Mouse (Mus musculus): ENCODE data around the gene Tesc. TPM values are rescaled to one million over a fixed set of nuclear protein-coding genes. Genes with fewer than 3 reads are reported as not detected.

The Tesc gene
- total and polyA plus RNA-seq, 3 experiments, result 0.34 to 0.80 TPM; not detected in 1

GRCm38 (mm10) chr5:118076721-118077592, 49.4 kb downstream of the Tesc start:
- H3K4me3 ChIP-seq (replicated peaks in 1 of 3; ENCODE audit: low read depth in 2 of 3, low read length in 2 of 3, poor library complexity in 1 of 3), result no peak overlapping the region
- H3K9me3 ChIP-seq (replicated peaks; ENCODE audit: low read length), result no peaks in the 10 kb centered on the region
- peaks cover 6 to 28% of the 10 kb centered on the region in 2 experiments for H3K4me1 ChIP-seq (ENCODE audit: control insufficient read depth in 1 of 2, insufficient read depth in 2 of 2)
- H3K4me2 ChIP-seq (ENCODE audit: insufficient read depth, low read depth, poor library complexity, severe bottlenecking), result no peak overlapping the region
- H3K27me3 ChIP-seq (replicated peaks), result no peaks in the 10 kb centered on the region
- in situ Hi-C loops (cut with MboI; ENCODE audit: low pct_ligation_motif_present, low pct_unique_long_range_greater_than_20kb, low sequenced_read_pairs), result loop anchor here (5.0 kb wide), 1 partner anchor 75 kb away; no protein-coding TSS in a partner anchor
- dilution Hi-C loops (cut with MboI; ENCODE audit: extremely low pct_ligation_motif_present, extremely low pct_unique_long_range_greater_than_20kb, low sequenced_read_pairs), result no loop called here
- H3K9ac ChIP-seq (ENCODE audit: insufficient read depth, low read depth), result no peak overlapping the region
- no peak for TF ChIP-seq MAZ (IDR thresholded peaks at IDR 0.05; ENCODE audit: low read depth, low read length)
- TF ChIP-seq SMC3 (IDR thresholded peaks at IDR 0.05; ENCODE audit: low read depth, low read length), result no peak
- no peak overlapping the region for H3K27ac ChIP-seq (ENCODE audit: insufficient read depth, low read depth)
- peaks cover 70 to 97% of the 10 kb centered on the region in 2 experiments for H3K36me3 ChIP-seq (replicated peaks in 1 of 2; ENCODE audit: control insufficient read depth in 1 of 2, insufficient read depth in 1 of 2, low read length in 1 of 2)
- no peaks in the 10 kb centered on the region for H3K79me2 ChIP-seq (replicated peaks; ENCODE audit: control insufficient read depth, extremely low read depth, insufficient read depth, poor library complexity, severe bottlenecking)
- no peak for DNase-seq (ENCODE audit: extremely low read depth)

- Histone ChIP-seq H3K4me2 (ENCODE audit: insufficient read depth, low read depth, poor library complexity, severe bottlenecking) (no peak overlapping the region), H3K9ac (ENCODE audit: insufficient read depth, low read depth) (no peak overlapping the region), H3K4me3 (replicated peaks in 1 of 3; ENCODE audit: low read depth in 2 of 3, low read length in 2 of 3, poor library complexity in 1 of 3) (no peak overlapping the region), H3K4me1 (ENCODE audit: control insufficient read depth in 1 of 2, insufficient read depth in 2 of 2) (peaks cover 19 to 43% of the 10 kb centered on the region in 2 experiments), H3K36me3 (replicated peaks in 1 of 2; ENCODE audit: control insufficient read depth in 1 of 2, insufficient read depth in 1 of 2, low read length in 1 of 2) (peaks cover 65 to 88% of the 10 kb centered on the region in 2 experiments), H3K9me3 (replicated peaks; ENCODE audit: low read length) (no peaks in the 10 kb centered on the region), H3K27ac (ENCODE audit: insufficient read depth, low read depth) (no peak overlapping the region), H3K27me3 (replicated peaks) (no peaks in the 10 kb centered on the region), H3K79me2 (replicated peaks; ENCODE audit: control insufficient read depth, extremely low read depth, insufficient read depth, poor library complexity, severe bottlenecking) (no peaks in the 10 kb centered on the region)
- in situ Hi-C loops (cut with MboI; ENCODE audit: low pct_ligation_motif_present, low pct_unique_long_range_greater_than_20kb, low sequenced_read_pairs) (loop anchor here (5.0 kb wide), 1 partner anchor 76 kb away; no protein-coding TSS in a partner anchor), dilution Hi-C loops (cut with MboI; ENCODE audit: extremely low pct_ligation_motif_present, extremely low pct_unique_long_range_greater_than_20kb, low sequenced_read_pairs) (no loop called here)
- no peak for TF ChIP-seq MXI1 (IDR thresholded peaks at IDR 0.05; ENCODE audit: low read depth, low read length)
- no peak for TF ChIP-seq ZNF384 (IDR thresholded peaks at IDR 0.05; ENCODE audit: low read depth, low read length)
- TF ChIP-seq RCOR1 (conservative IDR thresholded peaks at IDR 0.05; ENCODE audit: low read depth, low read length), result no peak
- no peak for TF ChIP-seq MAX (IDR thresholded peaks at IDR 0.05; ENCODE audit: low read length)
- TF ChIP-seq GABPA (IDR thresholded peaks at IDR 0.05; ENCODE audit: insufficient replicate concordance, low read depth, low read length), result no peak
- no peak for TF ChIP-seq POLR2A (IDR thresholded peaks at IDR 0.05; ENCODE audit: low read depth, low read length)
- TF ChIP-seq MAZ (IDR thresholded peaks at IDR 0.05; ENCODE audit: low read depth, low read length), result no peak
- no peak for TF ChIP-seq USF1 (IDR thresholded peaks at IDR 0.05; ENCODE audit: low read depth, low read length)
- no peak for TF ChIP-seq EP300 (IDR thresholded peaks at IDR 0.05; ENCODE audit: low read length)
- TF ChIP-seq BHLHE40 (IDR thresholded peaks at IDR 0.05; ENCODE audit: low read depth, low read length), result no peak
- no peak for TF ChIP-seq MEF2A (IDR thresholded peaks at IDR 0.05; ENCODE audit: borderline replicate concordance, low read depth, low read length)
- no peak for TF ChIP-seq JUND (conservative IDR thresholded peaks at IDR 0.05; ENCODE audit: low read depth, low read length)
- DNase-seq (ENCODE audit: extremely low read depth), result no peak
Measured at GRCm38 (mm10) chr5:118078550-118078949, 51.0 kb downstream of the Tesc start.

Data from CH12.LX (cell line).